Mouse (Mus musculus) kidney, embryonic 14.5 days (tissue): ENCODE data around the gene Tcfl5. TPM values are rescaled to one million over a fixed set of nuclear protein-coding genes. Genes with fewer than 3 reads are reported as not detected.
A peak's percentile ranks its signal among the peaks of the same experiment; 100 is the strongest.

Source experiments
- ATAC-seq: fragments of 200-750 bp; cut with Nextera tagmentation; 2 replicates; pipeline ENCODE4 v1.8.0; 2017; ENCODE audit warnings: moderate number of reproducible peaks, mild to moderate bottlenecking, moderate TSS enrichment, moderate library complexity; ENCODE audit not compliant: low FRiP score, low TSS enrichment
- H3K27ac ChIP-seq: fragments of 300-500 bp; sonication (generic); 2 replicates; pipeline ENCODE4 v1.5.1; 2014; ENCODE audit warnings: low read depth, mild to moderate bottlenecking, low read length, moderate library complexity, mixed read lengths
- H3K27me3 ChIP-seq: fragments of 300-500 bp; sonication (generic); 2 replicates; pipeline ENCODE4 v1.6.1; 2014; ENCODE audit warnings: mild to moderate bottlenecking, low read length; ENCODE audit not compliant: control insufficient read depth, insufficient read depth
- H3K36me3 ChIP-seq: fragments of 300-500 bp; sonication (generic); 2 replicates; pipeline ENCODE4 v1.6.1; 2014; ENCODE audit warnings: low read length, mixed read lengths; ENCODE audit not compliant: control insufficient read depth, insufficient read depth
- H3K4me1 ChIP-seq: fragments of 300-500 bp; sonication (generic); 2 replicates; pipeline ENCODE4 v1.6.1; 2014; ENCODE audit warnings: low read length, mixed read lengths; ENCODE audit not compliant: control insufficient read depth, insufficient read depth
- H3K4me2 ChIP-seq: fragments of 300-500 bp; sonication (generic); replicated peaks from 2 replicates; pipeline ENCODE4 v1.6.1; 2014; ENCODE audit warnings: low read depth, mild to moderate bottlenecking, low read length
- H3K4me3 ChIP-seq: fragments of 300-500 bp; sonication (generic); 2 replicates; pipeline ENCODE4 v1.5.1; 2014; ENCODE audit warnings: mild to moderate bottlenecking, low read length
- H3K9ac ChIP-seq: fragments of 300-500 bp; sonication (generic); 2 replicates; pipeline ENCODE4 v1.6.1; 2014; ENCODE audit warnings: low read depth, mild to moderate bottlenecking, low read length, moderate library complexity
- H3K9me3 ChIP-seq: fragments of 300-500 bp; sonication (generic); 2 replicates; pipeline ENCODE4 v1.6.1; 2016; ENCODE audit warnings: low read length; ENCODE audit not compliant: control insufficient read depth
- WGBS: fragments of 180-500 bp; shearing (Covaris S2); extraction: QIAGEN DNeasy Blood & Tissue Kit; methylation state at CpG from one replicate; pipeline ENCODE4 v1.1.7; 2014; 5-methylcytosine and 5-hydroxymethylcytosine counted together
- polyA plus RNA-seq: library from polyadenylated mRNA; unstranded; fragments of >200 nt; fragmentation: Nextera tagmentation; extraction: Ambion mirVana; gene quantifications from 2 replicates; pipeline ENCODE4 v1.2.1, GENCODE M21; 2014

Gene Tcfl5
- 0.22 and 0.40 TPM in 2 replicates for polyA plus RNA-seq

- H3K36me3 ChIP-seq, result no peaks in the 10 kb centered on the region
- peak within 1 kb of the TSS; percentile 34; the same call in 1 of the 2 replicates for H3K9ac ChIP-seq
- no peaks in the 10 kb centered on the region for H3K4me1 ChIP-seq
- H3K27me3 ChIP-seq, result peaks cover 42% of the 10 kb centered on the region
- 6% methylated on average over 34 of the region's 56 CpGs for WGBS
- 0 out of 2 replicates have a peak, but pooled peaks have one; percentile 4 for ATAC-seq
- peak within 1 kb of the TSS; percentile 44 for H3K4me2 ChIP-seq
- H3K27ac ChIP-seq, result no peak within 1 kb of the TSS
- H3K9me3 ChIP-seq, result peaks cover 21% of the 10 kb centered on the region
- H3K4me3 ChIP-seq, result peak within 1 kb of the TSS; percentile 32
Observed at GRCm38 (mm10) chr2:180642555-180643260, at the start of gene Tcfl5. TSS of gene Tcfl5 (minus strand) at chr2:180642708.

- H3K36me3 ChIP-seq, result peaks cover 67% of the 10 kb centered on the region
- no peaks in the 10 kb centered on the region for H3K4me1 ChIP-seq
- 88% methylated on average over 5 of the region's 5 CpGs for WGBS
- no peaks in the 10 kb centered on the region for H3K9me3 ChIP-seq
- no peak overlapping the region for H3K4me2 ChIP-seq
- no peak overlapping the region for H3K4me3 ChIP-seq
- H3K27me3 ChIP-seq, result no peaks in the 10 kb centered on the region
- no peak overlapping the region for H3K27ac ChIP-seq
- ATAC-seq, result no peak
- no peak overlapping the region for H3K9ac ChIP-seq
Observed at GRCm38 (mm10) chr2:180689841-180690240, 47.3 kb upstream of the Tcfl5 start.

GRCm38 (mm10) chr2:180684031-180684430 lies 41.5 kb upstream of the Tcfl5 start:
- no peak overlapping the region for H3K27ac ChIP-seq
- no peaks in the 10 kb centered on the region for H3K9me3 ChIP-seq
- H3K9ac ChIP-seq, result no peak overlapping the region
- no peak overlapping the region for H3K4me2 ChIP-seq
- no peak for ATAC-seq
- WGBS, result 98% methylated on average over 4 of the region's 4 CpGs
- H3K27me3 ChIP-seq, result no peaks in the 10 kb centered on the region
- peaks cover 94% of the 10 kb centered on the region for H3K36me3 ChIP-seq
- H3K4me3 ChIP-seq, result no peak overlapping the region
- H3K4me1 ChIP-seq, result no peaks in the 10 kb centered on the region

GRCm38 (mm10) chr2:180683524-180683923 lies 41.0 kb upstream of the Tcfl5 start:
- no peaks in the 10 kb centered on the region for H3K4me1 ChIP-seq
- no peaks in the 10 kb centered on the region for H3K27me3 ChIP-seq
- no peaks in the 10 kb centered on the region for H3K9me3 ChIP-seq
- H3K4me2 ChIP-seq, result no peak overlapping the region
- no peak overlapping the region for H3K27ac ChIP-seq
- no peak overlapping the region for H3K9ac ChIP-seq
- H3K4me3 ChIP-seq, result no peak overlapping the region
- peaks cover 89% of the 10 kb centered on the region for H3K36me3 ChIP-seq
- ATAC-seq, result no peak
- WGBS, result 94% methylated on average over 2 of the region's 2 CpGs

GRCm38 (mm10) chr2:180681225-180681624 lies 38.7 kb upstream of the Tcfl5 start:
- no peak overlapping the region for H3K4me2 ChIP-seq
- H3K9ac ChIP-seq, result no peak overlapping the region
- no peak overlapping the region for H3K27ac ChIP-seq
- no peaks in the 10 kb centered on the region for H3K27me3 ChIP-seq
- whole genome bisulfite sequencing, result 62% methylated on average over 2 of the region's 2 CpGs
- no peaks in the 10 kb centered on the region for H3K9me3 ChIP-seq
- no peaks in the 10 kb centered on the region for H3K4me1 ChIP-seq
- H3K36me3 ChIP-seq, result peaks cover 66% of the 10 kb centered on the region
- no peak overlapping the region for H3K4me3 ChIP-seq
- ATAC-seq, result no peak

GRCm38 (mm10) chr2:180678609-180679140 lies 36.2 kb upstream of the Tcfl5 start:
- Histone ChIP-seq H3K9me3 (no peaks in the 10 kb centered on the region), H3K4me1 (no peaks in the 10 kb centered on the region), H3K36me3 (peaks cover 54% of the 10 kb centered on the region), H3K27ac (no peak overlapping the region), H3K9ac (no peak overlapping the region), H3K4me3 (no peak overlapping the region), H3K27me3 (no peaks in the 10 kb centered on the region), H3K4me2 (no peak overlapping the region)
- ATAC-seq, result peak; percentile 53; the same call in 1 of the 2 replicates
- WGBS, result 30% methylated on average over 4 of the region's 4 CpGs

GRCm38 (mm10) chr2:180676706-180677105 lies 34.2 kb upstream of the Tcfl5 start:
- 97% methylated on average over 2 of the region's 2 CpGs for WGBS

GRCm38 (mm10) chr2:180662008-180662407 lies 19.5 kb upstream of the Tcfl5 start:
- H3K27me3 ChIP-seq, result no peaks in the 10 kb centered on the region
- H3K27ac ChIP-seq, result no peak overlapping the region
- H3K4me2 ChIP-seq, result no peak overlapping the region
- 88% methylated on average over 4 of the region's 4 CpGs for WGBS
- no peak overlapping the region for H3K4me3 ChIP-seq
- 0 out of 2 replicates have a peak, but pooled peaks cover 3% of the 10 kb centered on the region for H3K4me1 ChIP-seq
- ATAC-seq, result no peak
- H3K9me3 ChIP-seq, result no peaks in the 10 kb centered on the region
- H3K36me3 ChIP-seq, result peaks cover 50% of the 10 kb centered on the region
- H3K9ac ChIP-seq, result no peak overlapping the region

More at GRCm38 (mm10) chr2:180676706-180677105, 34.2 kb upstream of the Tcfl5 start:
- Histone ChIP-seq H3K27me3 (no peaks in the 10 kb centered on the region), H3K9ac (no peak overlapping the region), H3K4me3 (no peak overlapping the region), H3K9me3 (no peaks in the 10 kb centered on the region), H3K27ac (no peak overlapping the region), H3K4me1 (no peaks in the 10 kb centered on the region), H3K36me3 (peaks cover 54% of the 10 kb centered on the region), H3K4me2 (no peak overlapping the region)
- ATAC-seq, result no peak

GRCm38 (mm10) chr2:180660521-180660920 lies 18.0 kb upstream of the Tcfl5 start:
- H3K36me3 ChIP-seq, result peaks cover 35% of the 10 kb centered on the region
- ATAC-seq, result no peak
- H3K4me3 ChIP-seq, result no peak overlapping the region
- H3K27ac ChIP-seq, result no peak overlapping the region
- 96% methylated on average over 5 of the region's 5 CpGs for WGBS
- no peaks in the 10 kb centered on the region for H3K9me3 ChIP-seq
- H3K4me1 ChIP-seq, result 0 out of 2 replicates have a peak, but pooled peaks cover 3% of the 10 kb centered on the region
- no peak overlapping the region for H3K9ac ChIP-seq
- H3K4me2 ChIP-seq, result no peak overlapping the region
- no peaks in the 10 kb centered on the region for H3K27me3 ChIP-seq
